Comparison of ENCODE assay signal across 34 mouse cellular contexts in the genomic region with DNA sequence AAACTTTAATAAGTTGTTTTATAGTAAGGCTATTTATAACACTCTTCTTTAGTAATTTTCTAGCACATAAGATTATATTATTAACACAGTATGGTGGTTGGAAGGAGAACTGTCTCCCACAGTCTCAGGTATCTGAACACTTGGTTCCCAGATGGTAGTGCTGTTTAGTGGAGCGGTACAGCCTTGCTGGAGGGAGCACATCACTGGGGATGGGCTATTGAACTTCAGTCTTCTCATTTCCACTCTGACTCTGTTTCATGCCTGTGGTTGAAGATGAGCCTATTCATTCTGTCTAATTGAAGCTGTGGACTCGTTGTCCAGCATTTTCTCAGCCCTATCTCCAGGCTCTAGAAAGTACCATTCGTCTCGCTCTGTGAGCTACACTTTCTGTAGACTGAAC. TPM values are rescaled to one million over a fixed set of nuclear protein-coding genes. Genes with fewer than 3 reads are reported as not detected.
"Had no signal": no experiment of that assay in that cellular context is flagged by ENCODE, and none has a peak within 500 bp of the region (broad histone marks: within the 10 kb centered on the region; RNA-seq: fewer than 3 reads in every experiment).

No protein-coding gene starts in this region.

- DNase-seq: cerebellum, adult 18-20 months; cerebellum, adult 2 months; cerebellum, adult 8-10 months; cerebellum, adult 9-10 months; cerebellum, adult 9-11 months; cerebellum, postnatal 10 days; cerebellum, postnatal 14 days; cerebellum, postnatal 25 days; cerebellum, postnatal 36 days; embryo, embryonic 11 days; forebrain, postnatal 0 days; gastrocnemius, adult 2 months; gastrocnemius, postnatal 10 days; gastrocnemius, postnatal 14 days; gastrocnemius, postnatal 25 days; gastrocnemius, postnatal 36 days; heart, adult 18-20 months had no signal

- H3K4me3 ChIP-seq: embryonic facial prominence, embryonic 10.5 days; embryonic facial prominence, embryonic 12.5 days; embryonic facial prominence, embryonic 13.5 days; embryonic facial prominence, embryonic 15.5 days; erythroblast, embryonic 14.5 days; forebrain, embryonic 10.5 days; forebrain, embryonic 12.5 days; forebrain, embryonic 13.5 days; forebrain, embryonic 15.5 days; gastrocnemius, adult 2 months had no signal

- H3K9me3 ChIP-seq: embryonic facial prominence, embryonic 10.5 days; embryonic facial prominence, embryonic 12.5 days; embryonic facial prominence, embryonic 13.5 days; embryonic facial prominence, embryonic 15.5 days; forebrain, embryonic 10.5 days; forebrain, embryonic 12.5 days; forebrain, embryonic 13.5 days; forebrain, embryonic 15.5 days had no signal

- ATAC-seq: forebrain, embryonic 13.5 days; forebrain, embryonic 14.5 days; forebrain, embryonic 15.5 days; forebrain, embryonic 16.5 days; forebrain, postnatal 0 days had no signal

- H3K4me2 ChIP-seq: embryonic facial prominence, embryonic 12.5 days; embryonic facial prominence, embryonic 13.5 days; embryonic facial prominence, embryonic 15.5 days; forebrain, embryonic 12.5 days; forebrain, embryonic 13.5 days; forebrain, embryonic 15.5 days had no signal

- H3K36me3 ChIP-seq: embryonic facial prominence, embryonic 10.5 days; embryonic facial prominence, embryonic 12.5 days; embryonic facial prominence, embryonic 13.5 days; embryonic facial prominence, embryonic 15.5 days; forebrain, embryonic 10.5 days; forebrain, embryonic 12.5 days; forebrain, embryonic 15.5 days had no signal

- H3K27me3 ChIP-seq: embryonic facial prominence, embryonic 12.5 days; embryonic facial prominence, embryonic 13.5 days; embryonic facial prominence, embryonic 15.5 days; forebrain, embryonic 12.5 days; forebrain, embryonic 13.5 days; forebrain, embryonic 15.5 days had no signal

- H3K27ac ChIP-seq: embryonic facial prominence, embryonic 10.5 days; embryonic facial prominence, embryonic 12.5 days; embryonic facial prominence, embryonic 13.5 days; embryonic facial prominence, embryonic 15.5 days; forebrain, embryonic 10.5 days; forebrain, embryonic 12.5 days; forebrain, embryonic 13.5 days; forebrain, embryonic 15.5 days; gastrocnemius, adult 2 months had no signal

- H3K9ac ChIP-seq: embryonic facial prominence, embryonic 12.5 days; embryonic facial prominence, embryonic 13.5 days; embryonic facial prominence, embryonic 15.5 days; forebrain, embryonic 12.5 days; forebrain, embryonic 13.5 days; forebrain, embryonic 15.5 days; forebrain, postnatal 0 days had no signal

RNA-seq across cellular contexts. Expression of a gene that starts 7.4 kb away (rescaled TPM):
- total RNA-seq: granulocyte monocyte progenitor cell, adult 5-6 weeks had no signal
- polyA plus RNA-seq: erythroblast, embryonic 14.5 days had no signal

RNA-seq across cellular contexts. Expression of a gene that starts 44.7 kb away (rescaled TPM):
- total RNA-seq: common myeloid progenitor, adult 5-6 weeks; forebrain, postnatal 0 days; gastrocnemius, adult 18-20 months; gastrocnemius, adult 8-10 months; gastrocnemius, postnatal 10 days; gastrocnemius, postnatal 14 days; gastrocnemius, postnatal 25 days; gastrocnemius, postnatal 36 days; granulocyte monocyte progenitor cell, adult 5-6 weeks; heart, adult 18-20 months had no signal
- polyA plus RNA-seq: cerebellum, adult 2 months; embryonic facial prominence, embryonic 10.5 days; embryonic facial prominence, embryonic 11.5 days; embryonic facial prominence, embryonic 12.5 days; embryonic facial prominence, embryonic 13.5 days; erythroblast, embryonic 14.5 days; forebrain, embryonic 10.5 days; forebrain, embryonic 11.5 days; forebrain, embryonic 12.5 days; forebrain, embryonic 13.5 days; forebrain, embryonic 14.5 days; forebrain, embryonic 15.5 days; forebrain, embryonic 16.5 days; forebrain, postnatal 0 days had no signal
